Mouse (Mus musculus) neural tube, embryonic 12.5 days (tissue): ENCODE measurements around the gene Olfr187. TPM values are rescaled to one million over a fixed set of nuclear protein-coding genes. Genes with fewer than 3 reads are reported as not detected.

Source experiments
- ATAC-seq: fragments of 200-750 bp; cut with Nextera tagmentation; 2 replicates; pipeline ENCODE4 v1.8.0; 2017; ENCODE audit warnings: low read depth, mild to moderate bottlenecking, moderate TSS enrichment, moderate library complexity; ENCODE audit not compliant: low FRiP score
- H3K27ac ChIP-seq: fragments of 300-500 bp; sonication (generic); 2 replicates; pipeline ENCODE4 v1.5.1; 2016
- H3K27me3 ChIP-seq: fragments of 300-500 bp; sonication (generic); replicated peaks from 2 replicates; pipeline ENCODE4 v1.6.1; 2016; ENCODE audit warnings: mild to moderate bottlenecking
- H3K36me3 ChIP-seq: fragments of 300-500 bp; sonication (generic); 2 replicates; pipeline ENCODE4 v1.6.1; 2016; ENCODE audit warnings: mild to moderate bottlenecking
- H3K4me1 ChIP-seq: fragments of 300-500 bp; sonication (generic); 2 replicates; pipeline ENCODE4 v1.6.1; 2016
- H3K4me2 ChIP-seq: fragments of 300-500 bp; sonication (generic); replicated peaks from 2 replicates; pipeline ENCODE4 v1.6.1; 2016; ENCODE audit warnings: mild to moderate bottlenecking
- H3K4me3 ChIP-seq: fragments of 300-500 bp; sonication (generic); 2 replicates; pipeline ENCODE4 v1.5.1; 2016
- H3K9ac ChIP-seq: fragments of 300-500 bp; sonication (generic); 2 replicates; pipeline ENCODE4 v1.6.1; 2016; ENCODE audit warnings: mild to moderate bottlenecking
- H3K9me3 ChIP-seq: fragments of 300-500 bp; sonication (generic); 2 replicates; pipeline ENCODE4 v1.6.1; 2016; ENCODE audit warnings: mild to moderate bottlenecking
- WGBS: fragments of 180-500 bp; shearing (Covaris S2); methylation state at CpG from one replicate; pipeline ENCODE4 v1.1.7; 2016; 5-methylcytosine and 5-hydroxymethylcytosine counted together
- polyA plus RNA-seq: library from polyadenylated mRNA; unstranded; fragments of >200 nt; fragmentation: Nextera tagmentation; extraction: Ambion mirVana; gene quantifications from 2 replicates; pipeline ENCODE4 v1.2.1, GENCODE M21; 2016

The Olfr187 gene
- polyA plus RNA-seq, 1 experiment from 2014 or later, result not detected

DNA sequence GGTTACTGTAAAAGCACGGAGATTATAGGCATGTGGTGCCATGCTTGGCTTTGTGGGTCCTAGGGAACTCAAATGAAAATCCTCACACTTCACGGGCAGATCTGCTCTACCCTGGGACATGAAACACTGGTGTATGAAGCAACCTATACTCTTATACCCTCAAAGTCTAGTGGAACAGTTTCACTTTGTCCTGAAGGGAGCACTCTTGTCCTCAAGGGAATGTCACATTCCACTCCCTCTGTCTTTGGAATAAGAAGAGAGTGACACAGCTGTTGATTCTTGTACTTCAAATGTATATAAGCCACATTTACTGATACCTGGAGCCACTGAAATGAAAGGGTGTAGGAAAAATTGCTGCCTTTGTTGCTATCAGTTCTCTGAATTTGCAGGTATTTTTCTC, 44.5 kb downstream of the Olfr187 start, which contains the start of gene Olfr183:
Gene Olfr183, plus strand, starts transcription at position 301 of the 400 bp plus-strand sequence.
- WGBS, result 85% methylated on average over 2 of the region's 2 CpGs
- no peak for ATAC-seq

More for the DNA sequence above, 44.5 kb downstream of the Olfr187 start, which contains the start of gene Olfr183:
- Histone ChIP-seq H3K27me3 (no peaks in the 10 kb centered on the region), H3K9me3 (no peaks in the 10 kb centered on the region), H3K4me1 (no peaks in the 10 kb centered on the region), H3K4me2 (no peak within 1 kb of the TSS), H3K27ac (no peak within 1 kb of the TSS), H3K4me3 (no peak within 1 kb of the TSS), H3K36me3 (no peaks in the 10 kb centered on the region), H3K9ac (no peak within 1 kb of the TSS)

Other genes starting within 250 kb of the Olfr187 start
- gene Olfr173, start 239.5 kb downstream of the Olfr187 start, polyA plus RNA-seq, result not detected in 2 replicates
- not detected in 2 replicates for gene Olfr175-ps1, start 213.0 kb downstream of the Olfr187 start, polyA plus RNA-seq
- gene Olfr177, start 165.0 kb downstream of the Olfr187 start, polyA plus RNA-seq, result not detected in 2 replicates
- not detected in 2 replicates for gene Olfr178, start 147.7 kb downstream of the Olfr187 start, polyA plus RNA-seq
- gene Olfr181, start 111.0 kb downstream of the Olfr187 start, polyA plus RNA-seq, result not detected in 2 replicates
- gene Olfr180, start 110.4 kb downstream of the Olfr187 start, polyA plus RNA-seq, result not detected in 2 replicates
- gene Olfr183, start 44.4 kb downstream of the Olfr187 start, polyA plus RNA-seq, result not detected in 2 replicates
- gene Olfr186, start 9.5 kb downstream of the Olfr187 start, polyA plus RNA-seq, result not detected in 2 replicates
- gene Olfr190, start 38.2 kb upstream of the Olfr187 start, polyA plus RNA-seq, result not detected in 2 replicates
- not detected in 2 replicates for gene Olfr191, start 50.1 kb upstream of the Olfr187 start, polyA plus RNA-seq
- not detected in 2 replicates for gene Olfr193, start 72.1 kb upstream of the Olfr187 start, polyA plus RNA-seq
- gene Olfr194, start 81.3 kb upstream of the Olfr187 start, polyA plus RNA-seq, result not detected in 2 replicates
- gene Olfr195, start 107.3 kb upstream of the Olfr187 start, polyA plus RNA-seq, result not detected in 2 replicates
- gene Olfr196, start 130.7 kb upstream of the Olfr187 start, polyA plus RNA-seq, result not detected in 2 replicates
- gene Olfr198, start 163.8 kb upstream of the Olfr187 start, polyA plus RNA-seq, result not detected in 2 replicates
- gene Olfr199, start 180.0 kb upstream of the Olfr187 start, polyA plus RNA-seq, result not detected in 2 replicates
- gene Olfr201, start 232.9 kb upstream of the Olfr187 start, polyA plus RNA-seq, result not detected in 2 replicates
- gene Olfr202, start 247.0 kb upstream of the Olfr187 start, polyA plus RNA-seq, result not detected in 2 replicates